Mouse (Mus musculus): ENCODE measurements at regions not wholly inside any gene's neighbourhood (a gene's known extent, or its start where the extent isn't known, plus 50 kb on each side); places are given as distances from the start of the nearest gene placed in this dataset.

GRCm38 (mm10) chr9:52294699-52295098, 126.3 kb upstream of the Zc3h12c start:
- no peak for DNase-seq

- DNase-seq: no peak
These were observed 120.7 kb upstream of the Zc3h12c start for GRCm38 (mm10) chr9:52289069-52289468.

- DNase-seq: peak; percentile 11
These were observed 119.4 kb upstream of the Zc3h12c start for GRCm38 (mm10) chr9:52287761-52288275.

GRCm38 (mm10) chr9:52287246-52287651, 118.9 kb upstream of the Zc3h12c start:
- peak; percentile 12 for DNase-seq

- DNase-seq: no peak
These were observed 117.7 kb upstream of the Zc3h12c start for GRCm38 (mm10) chr9:52286104-52286503.

- DNase-seq: no peak
These were observed 115.2 kb upstream of the Zc3h12c start for GRCm38 (mm10) chr9:52283558-52283957.

GRCm38 (mm10) chr9:52280995-52281394, 112.6 kb upstream of the Zc3h12c start:
- no peak for DNase-seq

- DNase-seq: no peak
These were observed 112.2 kb upstream of the Zc3h12c start for GRCm38 (mm10) chr9:52280556-52280955.

GRCm38 (mm10) chr9:52278701-52279023, 110.3 kb upstream of the Zc3h12c start:
- no peak for DNase-seq

- DNase-seq: no peak
These were observed 109.8 kb upstream of the Zc3h12c start for GRCm38 (mm10) chr9:52277954-52278700.

- DNase-seq: no peak
These were observed 105.6 kb upstream of the Zc3h12c start for GRCm38 (mm10) chr9:52273994-52274393.

- no peak for DNase-seq
These were observed 104.3 kb upstream of the Zc3h12c start for GRCm38 (mm10) chr9:52272668-52273067.

GRCm38 (mm10) chr9:52271345-52272116, 103.2 kb upstream of the Zc3h12c start:
- peak; percentile 33 for DNase-seq

GRCm38 (mm10) chr9:52261538-52261937, 93.2 kb upstream of the Zc3h12c start:
- no peak for DNase-seq

GRCm38 (mm10) chr9:52259459-52259858, 91.1 kb upstream of the Zc3h12c start:
- DNase-seq: no peak

- DNase-seq: no peak
These were observed 87.3 kb upstream of the Zc3h12c start for GRCm38 (mm10) chr9:52255692-52256091.

- DNase-seq: no peak
These were observed 86.1 kb upstream of the Zc3h12c start for GRCm38 (mm10) chr9:52254475-52254874.

- DNase-seq: no peak
These were observed 83.1 kb upstream of the Zc3h12c start for GRCm38 (mm10) chr9:52251455-52251854.

- DNase-seq: no peak
These were observed 78.3 kb upstream of the Zc3h12c start for GRCm38 (mm10) chr9:52246712-52247111.

- peak; percentile 12 for DNase-seq
These were observed 75.7 kb upstream of the Zc3h12c start for GRCm38 (mm10) chr9:52244081-52244480.

- DNase-seq: no peak
These were observed 74.7 kb upstream of the Zc3h12c start for GRCm38 (mm10) chr9:52243032-52243431.

GRCm38 (mm10) chr9:52241577-52241976, 73.2 kb upstream of the Zc3h12c start:
- no peak for DNase-seq

- DNase-seq: no peak
These were observed 72.4 kb upstream of the Zc3h12c start for GRCm38 (mm10) chr9:52240585-52241320.

All from layer of hippocampus, adult 9-11 months (tissue).